Mouse (Mus musculus) stomach, embryonic 15.5 days (tissue): ENCODE measurements around the gene Slc25a44. TPM values are rescaled to one million over a fixed set of nuclear protein-coding genes. Genes with fewer than 3 reads are reported as not detected.

Source experiments
- ATAC-seq: fragments of 200-750 bp; cut with Nextera tagmentation; 2 replicates; pipeline ENCODE4 v1.8.0; 2017; ENCODE audit warnings: low read depth, moderate number of reproducible peaks, moderate TSS enrichment; ENCODE audit not compliant: insufficient read depth, low FRiP score
- H3K27ac ChIP-seq: fragments of 300-500 bp; sonication (generic); 2 replicates; pipeline ENCODE4 v1.5.1; 2015; ENCODE audit warnings: mild to moderate bottlenecking, inconsistent platforms
- H3K27me3 ChIP-seq: fragments of 300-500 bp; sonication (generic); replicated peaks from 2 replicates; pipeline ENCODE4 v1.6.1; 2015; ENCODE audit warnings: inconsistent platforms
- H3K36me3 ChIP-seq: fragments of 300-500 bp; sonication (generic); 2 replicates; pipeline ENCODE4 v1.6.1; 2015; ENCODE audit warnings: inconsistent platforms
- H3K4me1 ChIP-seq: fragments of 300-500 bp; sonication (generic); 2 replicates; pipeline ENCODE4 v1.6.1; 2015; ENCODE audit warnings: inconsistent platforms
- H3K4me2 ChIP-seq: fragments of 300-500 bp; sonication (generic); 2 replicates; pipeline ENCODE4 v1.6.1; 2015; ENCODE audit warnings: mild to moderate bottlenecking, inconsistent platforms
- H3K4me3 ChIP-seq: fragments of 300-500 bp; sonication (generic); replicated peaks from 2 replicates; pipeline ENCODE4 v1.5.1; 2015; ENCODE audit warnings: inconsistent platforms
- H3K9ac ChIP-seq: fragments of 300-500 bp; sonication (generic); 2 replicates; pipeline ENCODE4 v1.6.1; 2015; ENCODE audit warnings: inconsistent platforms
- H3K9me3 ChIP-seq: fragments of 300-500 bp; sonication (generic); 2 replicates; pipeline ENCODE4 v1.6.1; 2016; ENCODE audit warnings: inconsistent platforms
- WGBS: fragments of 180-500 bp; shearing (Covaris S2); methylation state at CpG from one replicate; pipeline ENCODE4 v1.1.7; 2015; 5-methylcytosine and 5-hydroxymethylcytosine counted together
- polyA plus RNA-seq: library from polyadenylated mRNA; unstranded; fragments of >200 nt; fragmentation: Nextera tagmentation; extraction: Ambion mirVana; gene quantifications from 2 replicates; pipeline ENCODE4 v1.2.1, GENCODE M21; 2015

Gene Slc25a44
- polyA plus RNA-seq, 1 experiment from 2014 or later: 15.7 TPM

DNA sequence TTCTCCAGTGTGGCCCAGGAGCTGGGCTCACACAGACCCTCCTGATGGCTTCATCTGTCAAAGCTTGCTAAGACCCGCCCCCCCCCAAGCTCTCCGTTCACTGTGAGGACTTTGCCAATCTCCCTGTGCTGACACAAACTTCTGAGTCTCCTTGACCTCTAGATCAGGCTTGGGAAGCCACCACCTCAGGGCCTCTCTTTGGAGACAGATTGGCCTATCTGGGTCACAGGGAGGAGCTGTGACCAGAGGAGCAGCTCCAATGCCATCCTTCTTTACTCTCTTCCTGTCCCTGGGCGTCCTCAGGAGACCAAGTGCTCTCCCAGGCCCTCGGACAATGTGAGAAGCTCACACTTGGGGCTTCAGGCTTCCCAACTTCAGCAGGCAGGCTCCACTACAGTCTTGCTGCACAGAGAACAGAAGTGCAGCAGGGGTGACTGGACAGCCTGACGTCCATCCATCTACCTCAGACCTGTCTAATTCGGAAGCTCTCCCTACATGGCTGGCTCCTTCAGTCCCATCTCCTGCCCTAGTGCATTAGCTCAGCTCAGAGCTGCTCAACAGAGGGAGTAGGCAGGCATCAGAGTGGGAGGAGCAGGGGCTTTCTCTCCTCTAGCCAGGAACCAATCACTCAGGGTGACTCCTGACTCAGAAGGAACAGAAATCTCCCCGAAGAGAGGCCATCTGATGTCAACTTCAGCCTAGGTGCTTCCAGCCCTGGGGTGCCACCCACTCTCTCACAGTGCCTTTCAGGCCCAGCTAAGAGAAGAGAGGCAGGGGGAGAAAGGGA is 32.0 kb upstream of the Slc25a44 start:
- no peaks in the 10 kb centered on the region for H3K27me3 ChIP-seq
- no peak for ATAC-seq
- H3K4me1 ChIP-seq: peaks cover 18% of the 10 kb centered on the region; the same call in 1 of the 2 replicates
- H3K9me3 ChIP-seq: no peaks in the 10 kb centered on the region
- no peak overlapping the region for H3K4me3 ChIP-seq
- no peak overlapping the region for H3K4me2 ChIP-seq
- no peak overlapping the region for H3K9ac ChIP-seq
- H3K36me3 ChIP-seq: no peaks in the 10 kb centered on the region
- WGBS: 63% methylated on average over 7 of the region's 7 CpGs
- H3K27ac ChIP-seq: peak overlapping the region; percentile 57; the same call in 1 of the 2 replicates

DNA sequence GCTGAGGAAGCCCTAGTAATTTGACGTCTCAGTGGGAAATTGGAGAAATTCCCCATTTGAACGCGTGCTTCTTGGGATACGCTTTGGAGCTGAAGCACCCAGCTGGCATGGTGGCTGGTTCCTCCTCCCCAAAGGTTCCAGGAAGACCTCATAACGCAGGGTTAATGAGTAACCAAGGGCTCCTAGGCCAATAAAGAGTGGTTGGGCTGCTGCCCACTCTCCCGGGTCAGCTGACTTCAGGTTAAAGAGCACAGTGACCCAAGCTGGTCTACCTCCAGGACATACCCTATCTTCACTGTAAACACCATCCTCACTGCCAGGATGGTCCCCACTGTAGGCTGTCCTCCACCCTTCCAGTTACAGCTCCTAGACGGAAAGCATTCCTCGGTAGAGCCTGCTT is 31.4 kb upstream of the Slc25a44 start:
- Histone ChIP-seq H3K36me3 (no peaks in the 10 kb centered on the region), H3K27ac (peak overlapping the region; percentile 89; the same call in 1 of the 2 replicates), H3K27me3 (no peaks in the 10 kb centered on the region), H3K4me3 (no peak overlapping the region), H3K4me1 (peaks cover 18% of the 10 kb centered on the region; the same call in 1 of the 2 replicates), H3K9me3 (no peaks in the 10 kb centered on the region), H3K4me2 (peak overlapping the region; percentile 39; the same call in 1 of the 2 replicates), H3K9ac (no peak overlapping the region)
- 0 out of 2 replicates have a peak, but pooled peaks have one; percentile 12 for ATAC-seq
- 71% methylated on average over 8 of the region's 8 CpGs for WGBS

DNA sequence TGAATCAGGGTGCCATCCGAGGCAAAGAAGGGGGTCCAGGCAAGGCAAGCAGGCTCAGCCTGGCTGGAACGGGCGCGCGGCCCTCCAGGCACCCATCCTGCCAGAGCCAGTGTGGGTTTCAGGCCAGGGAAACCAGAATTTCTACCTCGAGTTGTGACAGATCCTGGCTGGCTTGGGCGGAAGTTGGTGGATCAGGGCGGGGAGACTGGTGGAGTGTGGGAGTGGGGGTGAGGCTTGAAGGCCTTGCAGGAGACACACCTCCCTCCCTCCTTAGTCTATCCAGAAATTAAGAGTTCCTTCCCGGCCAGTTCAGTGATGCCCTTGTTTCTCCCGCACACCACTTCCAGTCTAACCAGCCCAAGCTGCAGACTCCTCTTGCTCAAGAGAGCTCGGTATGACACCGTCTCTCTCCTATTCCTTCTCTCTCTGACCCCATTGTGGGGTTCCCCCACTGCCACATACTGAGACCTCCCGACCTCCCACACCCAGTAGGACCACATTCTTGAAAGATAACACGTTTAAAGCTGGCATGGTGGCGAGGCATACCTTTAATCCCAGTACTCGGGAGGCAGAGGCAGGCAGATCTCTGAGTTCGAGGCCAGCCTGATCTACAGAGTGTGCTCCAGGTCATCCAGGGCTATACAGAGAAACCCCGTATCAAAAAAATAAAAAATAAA is 30.8 kb upstream of the Slc25a44 start:
- Histone ChIP-seq H3K4me3 (peak overlapping the region; percentile 17), H3K27me3 (no peaks in the 10 kb centered on the region), H3K4me2 (peak overlapping the region; percentile 39), H3K36me3 (no peaks in the 10 kb centered on the region), H3K4me1 (peaks cover 19% of the 10 kb centered on the region; the same call in 1 of the 2 replicates), H3K9me3 (no peaks in the 10 kb centered on the region), H3K27ac (peak overlapping the region; percentile 89), H3K9ac (no peak overlapping the region)
- ATAC-seq: peak; percentile 23; the same call in 1 of the 2 replicates
- WGBS: 64% methylated on average over 18 of the region's 18 CpGs

DNA sequence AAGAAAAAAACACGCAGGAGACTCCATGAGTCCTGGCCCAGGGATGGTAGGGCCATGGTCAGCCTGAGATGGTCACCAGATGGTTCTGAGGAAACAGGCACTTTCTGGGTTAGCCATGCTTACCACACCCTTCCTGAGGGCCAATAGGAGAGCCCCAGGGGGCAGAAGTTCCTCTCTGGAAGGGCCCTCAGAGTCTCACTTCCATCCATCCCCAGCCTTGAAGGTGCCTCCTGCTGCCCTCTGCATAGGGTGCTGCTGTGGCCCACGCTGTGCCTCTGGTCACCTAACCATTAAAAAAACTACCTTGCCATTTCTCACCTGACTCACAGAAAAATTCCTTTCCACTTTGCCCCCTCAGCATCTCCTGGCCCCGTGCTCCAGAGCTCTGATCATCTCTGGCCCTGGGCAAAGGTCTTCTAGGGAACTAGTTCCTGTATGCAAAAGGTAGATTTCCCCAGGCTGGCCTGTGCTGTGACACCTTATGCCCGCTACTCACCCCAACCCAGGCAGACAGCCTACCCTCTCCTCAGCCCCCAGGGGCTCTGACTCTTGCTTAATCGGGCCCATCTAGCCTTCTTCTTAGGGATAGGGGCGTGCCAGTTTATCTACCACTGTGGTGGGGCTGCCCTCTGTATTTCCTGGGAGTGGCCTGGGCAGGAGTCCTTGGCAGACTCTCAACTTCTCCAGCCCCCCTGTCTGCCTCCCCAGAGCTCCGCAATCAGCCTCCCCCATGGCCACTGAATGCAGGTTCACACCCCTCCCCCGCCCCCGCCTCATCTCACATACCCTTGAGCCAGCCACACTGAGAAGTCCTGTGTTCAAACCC is 30.0 kb upstream of the Slc25a44 start:
- ATAC-seq: peak; percentile 11; the same call in 1 of the 2 replicates
- H3K4me2 ChIP-seq: peak overlapping the region; percentile 39
- no peaks in the 10 kb centered on the region for H3K27me3 ChIP-seq
- H3K9ac ChIP-seq: no peak overlapping the region
- 43% methylated on average over 9 of the region's 9 CpGs for WGBS
- H3K4me3 ChIP-seq: peak overlapping the region; percentile 17
- peak overlapping the region; percentile 89 for H3K27ac ChIP-seq
- H3K36me3 ChIP-seq: no peaks in the 10 kb centered on the region
- H3K4me1 ChIP-seq: peaks cover 23% of the 10 kb centered on the region; the same call in 1 of the 2 replicates
- no peaks in the 10 kb centered on the region for H3K9me3 ChIP-seq

DNA sequence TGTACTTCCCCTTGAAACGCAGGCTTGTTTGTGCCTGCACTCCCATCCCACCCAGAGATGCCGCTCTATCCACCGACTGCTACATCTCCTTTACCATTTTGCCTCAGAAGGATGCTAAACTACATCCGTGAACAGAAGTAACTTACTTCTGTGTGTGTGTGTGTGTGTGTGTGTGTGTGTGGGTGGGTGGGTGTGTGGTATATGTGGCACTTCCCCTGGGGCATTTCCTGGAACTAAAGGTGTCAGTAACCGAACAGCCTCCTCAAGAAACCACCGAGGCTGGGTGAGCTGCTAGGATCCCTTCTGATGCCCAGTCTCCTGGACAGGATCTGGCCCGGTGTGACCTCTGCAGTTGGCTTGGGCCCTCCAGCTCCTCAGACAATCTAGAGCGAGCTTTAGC is 29.0 kb upstream of the Slc25a44 start:
- 74% methylated on average over 8 of the region's 8 CpGs for WGBS
- no peaks in the 10 kb centered on the region for H3K36me3 ChIP-seq
- H3K9ac ChIP-seq: no peak overlapping the region
- H3K9me3 ChIP-seq: no peaks in the 10 kb centered on the region
- H3K4me1 ChIP-seq: peaks cover 33% of the 10 kb centered on the region
- H3K27ac ChIP-seq: no peak overlapping the region
- no peaks in the 10 kb centered on the region for H3K27me3 ChIP-seq
- H3K4me3 ChIP-seq: no peak overlapping the region
- ATAC-seq: no peak
- H3K4me2 ChIP-seq: peak overlapping the region; percentile 39

DNA sequence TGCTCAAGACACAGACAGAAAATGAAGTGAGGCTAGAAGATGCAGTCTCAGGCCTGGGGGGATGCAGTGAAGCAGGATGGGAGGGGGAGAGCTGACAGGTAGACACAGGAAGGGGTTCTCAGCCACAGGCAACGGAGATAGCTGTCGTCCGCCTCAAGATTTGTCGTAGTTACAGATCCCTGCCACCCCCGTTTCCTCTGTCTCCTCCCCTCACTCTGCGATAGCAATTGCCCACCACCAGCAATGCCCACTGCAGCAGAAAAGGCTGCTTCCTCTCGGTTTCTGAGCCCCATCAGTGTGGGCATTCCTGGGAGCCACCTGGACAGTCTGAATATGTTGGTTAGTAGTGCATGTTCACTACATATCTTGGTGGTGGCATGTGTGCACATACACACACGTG is 28.4 kb upstream of the Slc25a44 start:
- H3K4me3 ChIP-seq: no peak overlapping the region
- no peak overlapping the region for H3K4me2 ChIP-seq
- ATAC-seq: no peak
- H3K27me3 ChIP-seq: no peaks in the 10 kb centered on the region
- WGBS: 58% methylated on average over 8 of the region's 8 CpGs
- H3K27ac ChIP-seq: no peak overlapping the region
- no peaks in the 10 kb centered on the region for H3K36me3 ChIP-seq
- peaks cover 36% of the 10 kb centered on the region for H3K4me1 ChIP-seq
- no peaks in the 10 kb centered on the region for H3K9me3 ChIP-seq
- H3K9ac ChIP-seq: no peak overlapping the region

DNA sequence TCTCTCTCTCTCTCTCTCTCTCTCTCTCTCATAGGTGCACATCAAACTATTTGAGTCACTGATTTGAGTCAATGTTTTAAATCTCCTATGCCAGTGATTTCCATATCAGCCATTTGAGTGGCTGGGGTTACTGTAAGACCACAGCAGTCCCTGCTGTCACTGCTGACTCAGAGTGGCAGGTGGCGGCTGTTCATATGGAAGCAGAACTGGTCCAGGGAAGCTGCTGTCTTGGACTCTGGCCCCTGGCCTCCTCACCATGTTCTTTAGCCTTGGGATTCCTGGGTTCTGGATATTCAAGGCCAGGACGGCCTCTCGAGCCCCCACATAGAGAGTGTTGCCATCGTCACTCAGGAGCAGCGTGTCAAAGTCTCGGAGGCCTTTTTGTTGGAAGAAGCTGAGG is 27.8 kb upstream of the Slc25a44 start:
- Histone ChIP-seq H3K4me2 (no peak overlapping the region), H3K27ac (no peak overlapping the region), H3K9ac (no peak overlapping the region), H3K27me3 (no peaks in the 10 kb centered on the region), H3K9me3 (no peaks in the 10 kb centered on the region), H3K4me1 (peaks cover 41% of the 10 kb centered on the region), H3K36me3 (no peaks in the 10 kb centered on the region), H3K4me3 (no peak overlapping the region)
- 74% methylated on average over 6 of the region's 6 CpGs for WGBS
- no peak for ATAC-seq

DNA sequence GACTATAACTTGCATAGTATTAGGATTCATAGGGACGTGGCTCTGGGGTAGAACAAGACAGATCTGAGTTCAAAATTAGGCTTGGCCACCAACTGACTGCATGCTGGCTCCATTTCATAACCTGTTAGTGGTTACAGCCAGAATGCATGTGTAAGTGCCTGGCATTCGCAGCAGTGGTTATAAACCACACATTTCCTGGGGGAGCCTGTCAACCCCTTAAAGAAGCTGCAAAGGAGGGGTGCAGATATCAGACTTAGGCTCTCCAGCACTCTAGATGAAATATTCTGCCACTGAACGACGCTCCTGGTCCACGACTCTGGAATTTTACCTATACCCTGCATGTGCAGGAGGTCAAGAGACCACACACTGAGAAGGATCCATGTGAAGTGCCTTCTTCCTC is 27.3 kb upstream of the Slc25a44 start:
- ATAC-seq: no peak
- no peaks in the 10 kb centered on the region for H3K9me3 ChIP-seq
- H3K4me3 ChIP-seq: no peak overlapping the region
- no peaks in the 10 kb centered on the region for H3K36me3 ChIP-seq
- H3K9ac ChIP-seq: no peak overlapping the region
- WGBS: 56% methylated on average over 5 of the region's 5 CpGs
- H3K4me2 ChIP-seq: no peak overlapping the region
- peaks cover 41% of the 10 kb centered on the region for H3K4me1 ChIP-seq
- no peaks in the 10 kb centered on the region for H3K27me3 ChIP-seq
- H3K27ac ChIP-seq: no peak overlapping the region

DNA sequence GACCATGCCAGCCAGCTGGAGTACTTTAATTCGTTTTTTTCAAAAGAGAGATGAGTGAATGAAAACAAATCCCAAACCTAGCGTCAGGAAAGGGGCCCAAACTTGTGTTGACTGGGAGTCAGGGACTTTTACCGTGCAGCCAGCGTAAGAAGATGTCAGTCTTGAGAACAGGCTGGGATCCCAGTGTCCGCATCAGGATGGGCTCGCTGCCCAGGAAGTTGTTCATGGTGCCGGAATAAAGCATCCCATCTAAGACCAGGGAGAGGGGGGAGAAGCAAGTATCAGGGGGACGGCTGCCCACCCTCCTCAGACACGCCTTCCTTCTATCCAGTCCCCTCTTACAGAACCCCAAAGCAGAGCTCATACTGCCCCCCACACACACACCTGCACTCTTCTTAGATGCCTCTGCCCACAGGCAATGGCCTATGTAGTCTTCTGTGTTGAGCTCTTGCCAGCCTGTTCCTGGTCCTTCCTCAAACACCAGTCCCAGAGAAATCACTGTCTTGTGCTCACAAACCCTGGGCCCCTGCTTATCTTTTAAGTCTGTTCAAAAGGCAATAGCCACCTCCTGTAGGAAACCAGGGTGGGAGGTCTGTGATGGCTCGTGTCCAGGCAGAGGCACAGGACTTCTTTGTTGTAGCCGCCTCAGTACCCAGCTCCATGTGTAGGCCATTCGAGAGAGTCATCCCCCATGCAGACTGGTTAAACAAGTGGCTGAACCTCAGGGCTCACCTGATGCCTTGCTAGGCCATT is 25.6 kb upstream of the Slc25a44 start:
- Histone ChIP-seq H3K9me3 (no peaks in the 10 kb centered on the region), H3K36me3 (no peaks in the 10 kb centered on the region; the same call in 1 of the 2 replicates), H3K27ac (no peak overlapping the region), H3K4me1 (peaks cover 38% of the 10 kb centered on the region), H3K4me3 (no peak overlapping the region), H3K27me3 (no peaks in the 10 kb centered on the region), H3K4me2 (no peak overlapping the region), H3K9ac (no peak overlapping the region)
- ATAC-seq: no peak
- 65% methylated on average over 12 of the region's 12 CpGs for WGBS

DNA sequence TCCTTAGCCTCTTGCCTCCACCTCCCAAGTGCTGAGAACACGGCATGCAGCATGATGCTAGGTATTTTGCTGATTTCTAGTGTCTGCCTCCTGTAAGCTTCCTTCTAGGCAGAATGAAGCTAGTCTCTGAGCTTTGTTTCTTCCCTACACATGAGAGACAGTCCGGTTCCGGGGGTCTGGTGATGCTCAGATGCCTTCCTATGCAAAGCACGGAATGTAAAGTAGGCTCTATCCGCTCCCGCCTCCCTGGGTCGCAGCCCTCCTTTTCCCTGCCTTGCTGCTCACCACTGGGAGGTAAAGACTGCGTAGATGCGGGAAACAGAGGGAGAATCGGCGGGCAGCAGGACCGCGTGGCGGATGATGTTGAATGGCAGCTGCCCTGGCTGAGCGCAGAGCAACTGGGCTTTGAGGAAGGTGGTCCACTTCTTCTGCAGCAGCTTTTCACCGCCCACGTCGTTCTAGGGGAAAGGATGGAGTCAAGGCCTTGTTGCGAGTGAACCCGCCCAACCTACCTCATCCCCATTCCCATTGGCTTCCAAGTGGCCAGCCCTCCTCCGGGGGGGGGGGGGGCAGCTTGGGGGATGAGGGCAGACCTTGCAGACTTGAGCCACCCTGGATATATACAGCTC is 24.6 kb upstream of the Slc25a44 start:
- no peaks in the 10 kb centered on the region for H3K9me3 ChIP-seq
- no peak overlapping the region for H3K9ac ChIP-seq
- ATAC-seq: no peak
- peak overlapping the region; percentile 53 for H3K4me2 ChIP-seq
- WGBS: 16% methylated on average over 21 of the region's 21 CpGs
- no peaks in the 10 kb centered on the region for H3K27me3 ChIP-seq
- H3K4me3 ChIP-seq: peak overlapping the region; percentile 28
- peak overlapping the region; percentile 26; the same call in 1 of the 2 replicates for H3K27ac ChIP-seq
- no peaks in the 10 kb centered on the region; the same call in 1 of the 2 replicates for H3K36me3 ChIP-seq
- H3K4me1 ChIP-seq: peaks cover 30% of the 10 kb centered on the region

DNA sequence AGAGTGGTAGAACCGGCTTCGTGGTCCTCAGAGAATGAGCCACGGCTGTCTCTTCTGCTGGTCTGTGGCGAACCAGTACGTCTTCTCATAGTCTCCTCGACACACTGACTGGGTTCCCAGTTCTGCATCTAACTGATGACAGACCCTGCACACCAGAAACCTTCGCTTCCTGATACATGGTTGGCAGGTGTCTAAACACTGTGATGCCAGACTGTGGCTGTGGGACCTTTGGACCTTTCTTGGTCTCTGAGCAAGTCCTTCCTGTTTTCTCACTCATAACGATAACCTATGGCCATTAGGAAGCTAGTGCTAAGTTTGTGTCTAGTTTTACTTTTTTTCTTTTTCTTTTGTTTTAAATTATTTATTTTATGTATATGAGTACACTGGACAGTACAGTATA is 23.5 kb upstream of the Slc25a44 start:
- H3K4me2 ChIP-seq: no peak overlapping the region
- H3K27ac ChIP-seq: peak overlapping the region; percentile 48; the same call in 1 of the 2 replicates
- no peaks in the 10 kb centered on the region; the same call in 1 of the 2 replicates for H3K36me3 ChIP-seq
- H3K9ac ChIP-seq: no peak overlapping the region
- 80% methylated on average over 8 of the region's 8 CpGs for WGBS
- H3K27me3 ChIP-seq: no peaks in the 10 kb centered on the region
- peaks cover 29% of the 10 kb centered on the region for H3K4me1 ChIP-seq
- H3K9me3 ChIP-seq: no peaks in the 10 kb centered on the region
- H3K4me3 ChIP-seq: no peak overlapping the region
- no peak for ATAC-seq
